Mouse (Mus musculus): ENCODE measurements around the gene Ube2ql1. TPM values are rescaled to one million over a fixed set of nuclear protein-coding genes. Genes with fewer than 3 reads are reported as not detected.

The Ube2ql1 gene
- polyA plus RNA-seq, 1 experiment: 1.0 TPM

DNA sequence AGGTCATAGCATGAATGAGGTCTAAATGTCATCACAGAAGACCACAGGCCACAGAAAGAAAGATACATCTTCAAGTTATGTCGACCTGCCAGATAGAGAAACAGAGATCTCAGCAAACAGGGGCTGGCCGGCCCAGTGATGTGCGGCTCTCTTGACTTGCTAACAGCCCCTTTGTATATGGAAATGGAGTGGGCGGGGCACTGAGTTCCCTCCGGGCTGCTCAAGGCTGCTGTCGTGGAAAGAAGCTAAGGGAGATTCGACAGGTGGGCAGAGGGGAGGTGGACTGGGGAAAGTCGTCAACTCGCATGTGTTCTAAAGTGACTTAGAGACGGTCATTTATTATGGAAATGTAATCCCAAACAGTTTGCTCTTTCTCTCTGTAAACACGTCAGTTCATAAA lies 36.2 kb downstream of the Ube2ql1 start:
- peaks cover 4% of the 10 kb centered on the region for H3K4me1 ChIP-seq (ENCODE audit: control insufficient read depth, insufficient read depth, low read length)
- TF ChIP-seq EP300 (IDR thresholded peaks at IDR 0.05; ENCODE audit: insufficient read depth, low read depth, low read length) (peak; percentile 85), CTCF (IDR thresholded peaks at IDR 0.05; ENCODE audit: low read depth, low read length) (no peak), POLR2A (IDR thresholded peaks at IDR 0.05; ENCODE audit: insufficient read depth, low read length) (no peak)
- H3K27ac ChIP-seq (ENCODE audit: insufficient read depth, low read length): no peak overlapping the region
- H3K9ac ChIP-seq (ENCODE audit: low read depth, poor library complexity, severe bottlenecking): no peak overlapping the region
- H3K9me3 ChIP-seq (replicated peaks; ENCODE audit: control insufficient read depth, insufficient read depth, low read length, poor library complexity, severe bottlenecking): no peaks in the 10 kb centered on the region
- H3K36me3 ChIP-seq (ENCODE audit: control insufficient read depth, insufficient read depth, low read length, poor library complexity, severe bottlenecking): no peaks in the 10 kb centered on the region
- H3K4me3 ChIP-seq (ENCODE audit: low read depth, low read length): no peak overlapping the region
- 0 out of 2 replicates have a peak, but pooled peaks cover 1% of the 10 kb centered on the region for H3K27me3 ChIP-seq (ENCODE audit: control insufficient read depth, insufficient read depth, low read length, poor library complexity, severe bottlenecking)

DNA sequence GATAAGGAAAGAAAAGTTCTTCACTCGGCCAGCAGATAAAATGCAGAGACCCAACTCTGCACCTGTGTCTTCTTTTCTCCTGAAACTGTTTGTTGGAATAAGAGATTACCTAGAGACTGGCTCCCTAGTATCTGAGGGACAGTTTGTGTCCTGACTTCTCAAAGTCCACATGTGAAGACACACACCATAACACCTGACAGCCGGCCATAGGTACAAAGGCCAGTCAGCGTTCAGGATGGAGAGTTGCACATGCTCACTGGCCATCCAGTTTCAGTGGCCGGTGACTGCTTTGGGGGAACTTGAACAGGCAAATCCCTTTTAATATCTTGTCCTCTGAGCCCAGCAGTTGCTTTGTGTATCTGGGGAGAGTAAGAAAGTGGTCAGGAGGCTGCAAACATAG lies 38.3 kb downstream of the Ube2ql1 start:
- Histone ChIP-seq H3K36me3 (ENCODE audit: control insufficient read depth, insufficient read depth, low read length, poor library complexity, severe bottlenecking) (no peaks in the 10 kb centered on the region), H3K9me3 (replicated peaks; ENCODE audit: control insufficient read depth, insufficient read depth, low read length, poor library complexity, severe bottlenecking) (no peaks in the 10 kb centered on the region), H3K4me3 (ENCODE audit: low read depth, low read length) (no peak overlapping the region), H3K27me3 (ENCODE audit: control insufficient read depth, insufficient read depth, low read length, poor library complexity, severe bottlenecking) (0 out of 2 replicates have a peak, but pooled peaks cover 1% of the 10 kb centered on the region), H3K27ac (ENCODE audit: insufficient read depth, low read length) (no peak overlapping the region), H3K9ac (ENCODE audit: low read depth, poor library complexity, severe bottlenecking) (no peak overlapping the region), H3K4me1 (ENCODE audit: control insufficient read depth, insufficient read depth, low read length) (peaks cover 4% of the 10 kb centered on the region)
- TF ChIP-seq CTCF (IDR thresholded peaks at IDR 0.05; ENCODE audit: low read depth, low read length): no peak
- no peak for TF ChIP-seq POLR2A (IDR thresholded peaks at IDR 0.05; ENCODE audit: insufficient read depth, low read length)
- no peak for TF ChIP-seq EP300 (IDR thresholded peaks at IDR 0.05; ENCODE audit: insufficient read depth, low read depth, low read length)

GRCm38 (mm10) chr13:69700827-69701226 lies 38.9 kb downstream of the Ube2ql1 start:
- no peak overlapping the region for H3K4me3 ChIP-seq (ENCODE audit: low read depth, low read length)
- TF ChIP-seq POLR2A (IDR thresholded peaks at IDR 0.05; ENCODE audit: insufficient read depth, low read length): no peak
- TF ChIP-seq EP300 (IDR thresholded peaks at IDR 0.05; ENCODE audit: insufficient read depth, low read depth, low read length): no peak
- no peak for TF ChIP-seq CTCF (IDR thresholded peaks at IDR 0.05; ENCODE audit: low read depth, low read length)
- H3K9ac ChIP-seq (ENCODE audit: low read depth, poor library complexity, severe bottlenecking): no peak overlapping the region

GRCm38 (mm10) chr13:69696333-69696991 lies 43.2 kb downstream of the Ube2ql1 start:
- no peak overlapping the region for H3K9ac ChIP-seq (ENCODE audit: low read depth, poor library complexity, severe bottlenecking)
- no peaks in the 10 kb centered on the region for H3K27me3 ChIP-seq (ENCODE audit: control insufficient read depth, insufficient read depth, low read length, poor library complexity, severe bottlenecking)
- no peaks in the 10 kb centered on the region for H3K36me3 ChIP-seq (ENCODE audit: control insufficient read depth, insufficient read depth, low read length, poor library complexity, severe bottlenecking)
- no peaks in the 10 kb centered on the region for H3K9me3 ChIP-seq (replicated peaks; ENCODE audit: control insufficient read depth, insufficient read depth, low read length, poor library complexity, severe bottlenecking)
- H3K27ac ChIP-seq (ENCODE audit: insufficient read depth, low read length): no peak overlapping the region
- no peak overlapping the region for H3K4me3 ChIP-seq (ENCODE audit: low read depth, low read length)
- H3K4me1 ChIP-seq (ENCODE audit: control insufficient read depth, insufficient read depth, low read length): no peaks in the 10 kb centered on the region
- TF ChIP-seq EP300 (IDR thresholded peaks at IDR 0.05; ENCODE audit: insufficient read depth, low read depth, low read length) (no peak), CTCF (IDR thresholded peaks at IDR 0.05; ENCODE audit: low read depth, low read length) (peak; percentile 97)

More at GRCm38 (mm10) chr13:69700827-69701226, 38.9 kb downstream of the Ube2ql1 start:
- 0 out of 2 replicates have a peak, but pooled peaks cover 1% of the 10 kb centered on the region for H3K27me3 ChIP-seq (ENCODE audit: control insufficient read depth, insufficient read depth, low read length, poor library complexity, severe bottlenecking)
- H3K9me3 ChIP-seq (replicated peaks; ENCODE audit: control insufficient read depth, insufficient read depth, low read length, poor library complexity, severe bottlenecking): no peaks in the 10 kb centered on the region
- no peaks in the 10 kb centered on the region for H3K36me3 ChIP-seq (ENCODE audit: control insufficient read depth, insufficient read depth, low read length, poor library complexity, severe bottlenecking)
- H3K4me1 ChIP-seq (ENCODE audit: control insufficient read depth, insufficient read depth, low read length): peaks cover 4% of the 10 kb centered on the region
- no peak overlapping the region for H3K27ac ChIP-seq (ENCODE audit: insufficient read depth, low read length)

- Histone ChIP-seq H3K36me3 (ENCODE audit: control insufficient read depth, insufficient read depth, low read length, poor library complexity, severe bottlenecking) (no peaks in the 10 kb centered on the region), H3K27me3 (ENCODE audit: control insufficient read depth, insufficient read depth, low read length, poor library complexity, severe bottlenecking) (no peaks in the 10 kb centered on the region), H3K9me3 (replicated peaks; ENCODE audit: control insufficient read depth, insufficient read depth, low read length, poor library complexity, severe bottlenecking) (no peaks in the 10 kb centered on the region), H3K4me3 (ENCODE audit: low read depth, low read length) (no peak overlapping the region), H3K9ac (ENCODE audit: low read depth, poor library complexity, severe bottlenecking) (no peak overlapping the region), H3K4me1 (ENCODE audit: control insufficient read depth, insufficient read depth, low read length) (no peaks in the 10 kb centered on the region), H3K27ac (ENCODE audit: insufficient read depth, low read length) (no peak overlapping the region)
- TF ChIP-seq CTCF (IDR thresholded peaks at IDR 0.05; ENCODE audit: low read depth, low read length) (peak; percentile 84), EP300 (IDR thresholded peaks at IDR 0.05; ENCODE audit: insufficient read depth, low read depth, low read length) (no peak), POLR2A (IDR thresholded peaks at IDR 0.05; ENCODE audit: insufficient read depth, low read length) (no peak)
These were observed 48.6 kb downstream of the Ube2ql1 start for GRCm38 (mm10) chr13:69691074-69691473.

- H3K9ac ChIP-seq (ENCODE audit: low read depth, poor library complexity, severe bottlenecking): no peak overlapping the region
- no peaks in the 10 kb centered on the region for H3K4me1 ChIP-seq (ENCODE audit: control insufficient read depth, insufficient read depth, low read length)
- no peak overlapping the region for H3K27ac ChIP-seq (ENCODE audit: insufficient read depth, low read length)
- H3K9me3 ChIP-seq (replicated peaks; ENCODE audit: control insufficient read depth, insufficient read depth, low read length, poor library complexity, severe bottlenecking): no peaks in the 10 kb centered on the region
- no peaks in the 10 kb centered on the region for H3K27me3 ChIP-seq (ENCODE audit: control insufficient read depth, insufficient read depth, low read length, poor library complexity, severe bottlenecking)
- H3K4me3 ChIP-seq (ENCODE audit: low read depth, low read length): no peak overlapping the region
- peak; percentile 60 for TF ChIP-seq CTCF (IDR thresholded peaks at IDR 0.05; ENCODE audit: low read depth, low read length)
- no peak for TF ChIP-seq EP300 (IDR thresholded peaks at IDR 0.05; ENCODE audit: insufficient read depth, low read depth, low read length)
- TF ChIP-seq POLR2A (IDR thresholded peaks at IDR 0.05; ENCODE audit: insufficient read depth, low read length): no peak
- H3K36me3 ChIP-seq (ENCODE audit: control insufficient read depth, insufficient read depth, low read length, poor library complexity, severe bottlenecking): no peaks in the 10 kb centered on the region
These were observed 52.7 kb downstream of the Ube2ql1 start for GRCm38 (mm10) chr13:69687023-69687422.
